Mouse (Mus musculus) adrenal gland, postnatal 0 days (tissue): ENCODE data around the gene Gm28363. TPM values are rescaled to one million over a fixed set of nuclear protein-coding genes. Genes with fewer than 3 reads are reported as not detected.

ENCODE experiments used
- polyA plus RNA-seq: library from polyadenylated mRNA; unstranded; fragments of >200 nt; fragmentation: Nextera tagmentation; extraction: Ambion mirVana; gene quantifications from 2 replicates; pipeline ENCODE4 v1.2.1, GENCODE M21; 2015

Gene Gm28363
- not detected in 2 replicates for polyA plus RNA-seq

GRCm38 (mm10) chr1:117696831-117697230 lies at the start of gene Gm28363:
Gene Gm28363 (plus strand): TSS chr1:117697131.

Other genes with a start within 250 kb of the Gm28363 start
- not detected in 2 replicates for gene B020011L13Rik, start 84.0 kb downstream of the Gm28363 start, polyA plus RNA-seq
- not detected in 2 replicates for gene Gm28360, start 132.9 kb downstream of the Gm28363 start, polyA plus RNA-seq
- gene Gm28168, start 230.9 kb downstream of the Gm28363 start, polyA plus RNA-seq, result not detected in 2 replicates